Mouse (Mus musculus): Measurements from ENCODE around the gene Hsp90b1. TPM values are rescaled to one million over a fixed set of nuclear protein-coding genes. Genes with fewer than 3 reads are reported as not detected.

The Hsp90b1 gene
- polyA plus RNA-seq (2015; fragmentation: Nextera tagmentation; extraction: Ambion mirVana) = 622 and 662 TPM in 2 replicates

DNA sequence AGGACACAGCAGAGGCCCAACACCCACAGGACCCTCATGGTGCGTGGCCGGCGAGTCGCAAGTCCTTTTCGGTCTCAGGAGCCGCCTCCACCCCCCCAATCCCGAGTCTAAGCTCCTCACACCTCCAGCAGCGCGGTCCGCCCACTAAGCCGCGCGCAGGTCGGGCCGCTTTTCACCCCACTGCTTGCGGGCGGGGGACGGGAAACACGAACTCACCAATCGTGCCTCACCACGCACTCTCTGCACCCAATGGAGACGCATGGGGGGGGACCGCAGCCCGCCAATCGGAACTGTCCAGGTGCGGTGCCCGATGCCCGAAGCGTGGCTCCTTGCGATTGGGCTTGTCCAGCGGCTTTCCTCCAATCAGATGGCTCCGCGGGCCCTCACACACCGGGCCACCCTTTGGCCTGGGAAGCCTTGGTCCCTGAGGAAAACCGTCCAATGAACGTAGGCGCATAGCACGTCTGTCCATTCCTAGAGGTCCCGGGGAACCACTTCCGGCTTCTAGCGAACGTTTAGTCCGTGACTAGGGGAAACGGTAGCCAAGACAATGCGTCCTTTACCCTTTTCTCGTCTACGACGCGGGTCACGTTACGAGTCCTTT lies at the start of gene Hsp90b1, which contains the start of gene Ttc41:
Hsp90b1 (minus strand) TSS at position 192 of the 604 bp plus-strand sequence.
Ttc41 (plus strand) TSS at position 494 of the 604 bp plus-strand sequence.
- H3K4me3 ChIP-seq = peak within 1 kb of the TSS; percentile 92
- peak within 1 kb of the TSS; percentile 72 for H3K4me2 ChIP-seq
- H3K27ac ChIP-seq = peak within 1 kb of the TSS; percentile 97
- H3K9ac ChIP-seq = peak within 1 kb of the TSS; percentile 93
- no peaks in the 10 kb centered on the region for H3K27me3 ChIP-seq
- peak; percentile 99 for ATAC-seq (ENCODE audit: insufficient number of reproducible peaks, low FRiP score, low TSS enrichment, low read depth)
- H3K9me3 ChIP-seq = no peaks in the 10 kb centered on the region
- WGBS = under 1% methylated on average over 51 of the region's 51 CpGs
- peaks cover 24% of the 10 kb centered on the region for H3K36me3 ChIP-seq
- peaks cover 38% of the 10 kb centered on the region for H3K4me1 ChIP-seq

GRCm38 (mm10) chr10:86744306-86744705 lies 39.0 kb upstream of the Hsp90b1 start:
- Histone ChIP-seq H3K9ac (no peak overlapping the region), H3K36me3 (no peaks in the 10 kb centered on the region), H3K4me2 (no peak overlapping the region), H3K27ac (no peak overlapping the region), H3K9me3 (no peaks in the 10 kb centered on the region), H3K27me3 (no peaks in the 10 kb centered on the region), H3K4me3 (no peak overlapping the region), H3K4me1 (no peaks in the 10 kb centered on the region)
- no peak for ATAC-seq (ENCODE audit: insufficient number of reproducible peaks, low FRiP score, low TSS enrichment, low read depth)
- WGBS = 88% methylated on average over 7 of the region's 7 CpGs

- WGBS = 83% methylated on average over 2 of the region's 2 CpGs
- Histone ChIP-seq H3K9ac (no peak overlapping the region), H3K9me3 (no peaks in the 10 kb centered on the region), H3K27ac (no peak overlapping the region), H3K36me3 (no peaks in the 10 kb centered on the region), H3K4me3 (no peak overlapping the region), H3K4me2 (no peak overlapping the region), H3K27me3 (no peaks in the 10 kb centered on the region), H3K4me1 (no peaks in the 10 kb centered on the region)
- ATAC-seq (ENCODE audit: insufficient number of reproducible peaks, low FRiP score, low TSS enrichment, low read depth) = no peak
Measured at GRCm38 (mm10) chr10:86742918-86743317, 37.6 kb upstream of the Hsp90b1 start.

GRCm38 (mm10) chr10:86735036-86735435 lies 29.7 kb upstream of the Hsp90b1 start:
- no peak overlapping the region for H3K4me2 ChIP-seq
- ATAC-seq (ENCODE audit: insufficient number of reproducible peaks, low FRiP score, low TSS enrichment, low read depth) = no peak
- H3K4me1 ChIP-seq = peaks cover 6% of the 10 kb centered on the region; the same call in 1 of the 2 replicates
- WGBS = 45% methylated on average over 4 of the region's 4 CpGs
- no peaks in the 10 kb centered on the region for H3K9me3 ChIP-seq
- no peak overlapping the region for H3K9ac ChIP-seq
- no peaks in the 10 kb centered on the region for H3K36me3 ChIP-seq
- H3K4me3 ChIP-seq = no peak overlapping the region
- no peak overlapping the region for H3K27ac ChIP-seq
- H3K27me3 ChIP-seq = no peaks in the 10 kb centered on the region

DNA sequence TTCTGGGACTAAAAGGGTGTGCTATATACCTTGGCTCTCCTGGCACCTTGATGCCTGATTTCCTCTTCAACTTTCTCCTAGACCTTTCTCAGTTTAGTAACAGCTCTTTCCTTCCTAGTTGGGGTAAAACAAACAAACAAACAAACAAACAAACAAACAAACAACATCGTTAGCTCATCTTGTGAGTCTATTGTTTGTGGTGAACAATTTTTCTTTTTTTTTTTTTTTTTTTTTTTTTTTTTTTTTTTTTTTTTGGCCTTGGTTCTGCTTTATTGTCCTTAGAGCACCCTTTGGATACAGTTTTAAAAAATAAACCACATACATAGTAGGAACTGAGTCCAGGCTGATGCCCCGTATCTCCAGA lies 26.2 kb upstream of the Hsp90b1 start:
- Histone ChIP-seq H3K27ac (no peak overlapping the region), H3K9me3 (no peaks in the 10 kb centered on the region), H3K4me3 (no peak overlapping the region), H3K36me3 (no peaks in the 10 kb centered on the region), H3K9ac (no peak overlapping the region), H3K27me3 (no peaks in the 10 kb centered on the region), H3K4me2 (no peak overlapping the region), H3K4me1 (peaks cover 16% of the 10 kb centered on the region)
- 49% methylated on average over 2 of the region's 2 CpGs for WGBS
- no peak for ATAC-seq (ENCODE audit: insufficient number of reproducible peaks, low FRiP score, low TSS enrichment, low read depth)

- Histone ChIP-seq H3K4me1 (peaks cover 16% of the 10 kb centered on the region), H3K4me3 (peak overlapping the region; percentile 48), H3K9me3 (no peaks in the 10 kb centered on the region), H3K4me2 (peak overlapping the region; percentile 76), H3K36me3 (no peaks in the 10 kb centered on the region), H3K27me3 (no peaks in the 10 kb centered on the region), H3K9ac (peak overlapping the region; percentile 40), H3K27ac (peak overlapping the region; percentile 73)
- ATAC-seq (ENCODE audit: insufficient number of reproducible peaks, low FRiP score, low TSS enrichment, low read depth) = no peak
- 10% methylated on average over 22 of the region's 22 CpGs for WGBS
Measured at GRCm38 (mm10) chr10:86730823-86731499, 25.7 kb upstream of the Hsp90b1 start.

DNA sequence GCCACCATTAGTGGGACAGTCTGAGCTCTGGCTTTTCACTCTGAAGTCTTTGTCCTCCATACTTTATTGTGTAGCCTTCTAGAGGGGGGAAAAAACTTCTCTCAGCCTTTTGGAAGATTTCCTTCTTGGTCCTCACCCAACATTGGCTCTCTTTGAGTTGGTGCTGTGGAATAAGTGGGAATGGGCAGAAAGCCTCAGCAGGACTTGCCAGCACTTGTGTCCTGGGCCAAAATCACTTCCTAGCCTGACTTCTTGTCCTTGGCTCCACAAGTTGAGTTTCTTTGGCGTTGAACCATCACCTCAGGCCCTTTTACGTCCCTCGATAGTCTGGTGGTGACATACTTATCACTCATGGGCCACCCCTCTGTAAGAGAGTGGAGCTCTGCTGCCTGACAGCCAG lies 22.9 kb upstream of the Hsp90b1 start:
- Histone ChIP-seq H3K4me3 (no peak overlapping the region), H3K36me3 (no peaks in the 10 kb centered on the region), H3K4me2 (peak overlapping the region; percentile 69), H3K27me3 (no peaks in the 10 kb centered on the region), H3K4me1 (peaks cover 11% of the 10 kb centered on the region), H3K9ac (no peak overlapping the region), H3K9me3 (no peaks in the 10 kb centered on the region), H3K27ac (peak overlapping the region; percentile 77)
- no peak for ATAC-seq (ENCODE audit: insufficient number of reproducible peaks, low FRiP score, low TSS enrichment, low read depth)
- WGBS = 78% methylated on average over 3 of the region's 3 CpGs

DNA sequence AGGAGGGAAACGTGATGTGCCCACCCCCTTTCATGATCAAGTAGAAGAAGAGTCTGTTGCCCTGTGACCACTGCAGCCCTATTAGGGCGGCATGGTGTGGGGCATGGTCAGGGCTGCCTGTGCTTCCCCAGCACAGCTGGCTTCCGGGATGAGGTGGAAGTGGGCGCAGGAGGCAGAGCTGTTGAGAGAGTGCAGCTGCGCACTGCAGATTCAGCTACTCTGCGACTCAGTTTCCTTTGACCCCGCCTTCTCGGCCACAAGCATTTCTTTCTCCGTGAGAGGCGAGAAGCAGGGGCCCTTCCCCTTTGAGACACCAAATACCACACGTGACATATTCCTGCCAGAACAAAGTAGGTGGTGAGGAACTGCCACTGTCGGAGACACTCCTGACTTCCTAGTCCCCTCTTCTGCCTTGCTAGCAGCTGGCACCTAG lies 22.3 kb upstream of the Hsp90b1 start:
- peak; percentile 68 for ATAC-seq (ENCODE audit: insufficient number of reproducible peaks, low FRiP score, low TSS enrichment, low read depth)

DNA sequence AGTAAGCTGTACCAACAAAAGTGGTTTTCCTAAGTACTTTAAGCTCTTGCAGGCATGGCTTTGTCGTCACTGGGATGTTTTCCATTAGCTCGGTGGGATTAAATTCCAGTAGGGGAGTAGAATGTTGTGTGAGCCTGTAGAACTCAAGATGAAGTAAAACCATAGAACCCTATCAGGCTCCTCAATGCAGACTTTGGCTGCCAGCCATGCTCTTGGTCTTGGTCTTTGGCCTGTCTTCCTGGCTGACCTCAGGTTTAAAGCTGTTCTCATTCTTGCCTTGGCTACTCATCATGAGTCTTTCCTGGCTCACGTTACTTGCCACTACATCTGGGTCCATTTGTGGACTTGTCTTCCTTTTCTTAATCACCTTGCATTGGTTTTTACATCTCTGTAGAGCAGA lies 6.8 kb upstream of the Hsp90b1 start:
- ATAC-seq (ENCODE audit: insufficient number of reproducible peaks, low FRiP score, low TSS enrichment, low read depth) = no peak
- H3K9ac ChIP-seq = no peak overlapping the region
- WGBS = 43% methylated on average over 3 of the region's 3 CpGs
- no peaks in the 10 kb centered on the region for H3K36me3 ChIP-seq
- H3K27ac ChIP-seq = no peak overlapping the region
- no peaks in the 10 kb centered on the region for H3K9me3 ChIP-seq
- no peak overlapping the region for H3K4me3 ChIP-seq
- H3K4me1 ChIP-seq = no peaks in the 10 kb centered on the region
- H3K27me3 ChIP-seq = no peaks in the 10 kb centered on the region
- no peak overlapping the region for H3K4me2 ChIP-seq

More for the DNA sequence above, 22.3 kb upstream of the Hsp90b1 start:
- H3K27me3 ChIP-seq = no peaks in the 10 kb centered on the region
- no peaks in the 10 kb centered on the region for H3K9me3 ChIP-seq
- H3K4me2 ChIP-seq = peak overlapping the region; percentile 69
- peak overlapping the region; percentile 32 for H3K4me3 ChIP-seq
- peak overlapping the region; percentile 77 for H3K27ac ChIP-seq
- peak overlapping the region; percentile 17 for H3K9ac ChIP-seq
- WGBS = 4% methylated on average over 12 of the region's 12 CpGs
- H3K36me3 ChIP-seq = no peaks in the 10 kb centered on the region
- H3K4me1 ChIP-seq = peaks cover 11% of the 10 kb centered on the region

DNA sequence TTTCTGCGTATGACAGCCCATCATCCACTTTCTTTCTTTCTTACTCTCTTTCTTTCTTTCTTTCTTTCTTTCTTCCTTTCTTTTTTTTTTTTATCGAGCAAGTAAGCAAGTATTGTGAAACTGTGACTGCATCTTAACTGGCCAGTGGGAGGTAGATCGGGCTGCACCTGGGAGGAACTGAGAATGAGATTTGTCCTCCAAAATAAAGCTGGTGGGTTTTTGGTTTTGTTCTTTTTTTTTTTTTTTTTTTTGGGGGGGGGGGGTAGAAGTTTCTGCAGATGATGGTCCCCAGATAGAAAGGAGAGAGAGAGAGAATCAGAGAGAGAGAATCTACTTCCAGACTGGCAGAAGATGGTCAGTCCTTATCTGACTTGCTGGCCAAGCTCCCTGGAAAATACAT lies 1.8 kb upstream of the Hsp90b1 start:
- Histone ChIP-seq H3K9me3 (no peaks in the 10 kb centered on the region), H3K4me3 (no peak overlapping the region), H3K27ac (0 out of 2 replicates have a peak overlapping the region, but pooled peaks have one; percentile 97), H3K36me3 (peaks cover 9% of the 10 kb centered on the region), H3K4me1 (peaks cover 25% of the 10 kb centered on the region), H3K27me3 (no peaks in the 10 kb centered on the region), H3K9ac (no peak overlapping the region), H3K4me2 (no peak overlapping the region)
- no peak for ATAC-seq (ENCODE audit: insufficient number of reproducible peaks, low FRiP score, low TSS enrichment, low read depth)
- 79% methylated on average over 3 of the region's 3 CpGs for WGBS

DNA sequence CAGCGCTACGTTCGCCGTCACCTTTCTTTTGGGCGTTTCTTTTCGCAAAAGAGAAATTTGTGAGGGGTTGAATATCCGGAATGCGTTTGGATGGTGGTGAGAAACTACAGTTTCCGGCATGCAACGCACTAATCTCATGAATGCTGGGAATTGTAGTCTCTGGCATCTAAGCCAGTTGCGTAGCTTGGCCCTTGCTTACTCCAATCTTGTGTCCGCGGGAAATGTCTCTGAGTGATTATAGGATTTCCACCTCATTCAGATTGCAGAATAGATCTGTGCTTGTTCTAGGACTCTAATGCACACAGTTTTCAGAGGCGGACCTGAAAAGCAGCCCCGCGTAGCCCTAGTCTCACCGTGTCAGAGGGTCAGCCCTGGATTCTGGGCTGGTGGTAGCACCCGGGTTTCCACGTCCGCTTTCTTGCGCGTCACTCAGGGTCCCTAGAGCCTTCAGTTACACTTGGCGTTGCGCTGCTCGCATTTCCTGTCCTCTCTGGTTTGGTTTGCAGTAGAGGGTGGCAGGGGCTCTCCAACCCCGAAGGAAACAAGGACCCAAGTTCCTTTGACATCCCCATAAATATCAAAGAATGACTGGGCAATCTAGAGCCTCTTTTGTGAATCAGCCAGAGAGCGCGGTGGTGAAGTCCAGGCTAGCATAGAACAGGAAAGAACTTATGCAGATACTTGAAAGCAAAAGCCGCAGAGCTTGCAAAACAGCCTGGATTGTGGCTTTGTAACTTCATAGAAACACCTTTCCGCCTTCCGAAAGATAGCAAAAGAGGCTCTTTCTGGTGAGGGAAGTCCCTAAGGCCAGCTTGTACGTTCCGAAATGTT lies 828 bp upstream of the Hsp90b1 start:
- H3K4me3 ChIP-seq = peak overlapping the region; percentile 92
- H3K27me3 ChIP-seq = no peaks in the 10 kb centered on the region
- peak overlapping the region; percentile 70 for H3K4me2 ChIP-seq
- peaks cover 31% of the 10 kb centered on the region for H3K4me1 ChIP-seq
- H3K9me3 ChIP-seq = no peaks in the 10 kb centered on the region
- ATAC-seq (ENCODE audit: insufficient number of reproducible peaks, low FRiP score, low TSS enrichment, low read depth) = peak; percentile 88
- H3K9ac ChIP-seq = peak overlapping the region; percentile 66
- H3K27ac ChIP-seq = peak overlapping the region; percentile 97
- WGBS = 4% methylated on average over 33 of the region's 33 CpGs
- peaks cover 17% of the 10 kb centered on the region for H3K36me3 ChIP-seq

All from limb, embryonic 15.5 days (tissue).